Mouse (Mus musculus) lung, postnatal 10 days (tissue): ENCODE results near the gene Nceh1.

Experiments
- DNase-seq: peaks from one replicate; pipeline ENCODE4 v3.0.0; 2021

Gene Nceh1

DNA sequence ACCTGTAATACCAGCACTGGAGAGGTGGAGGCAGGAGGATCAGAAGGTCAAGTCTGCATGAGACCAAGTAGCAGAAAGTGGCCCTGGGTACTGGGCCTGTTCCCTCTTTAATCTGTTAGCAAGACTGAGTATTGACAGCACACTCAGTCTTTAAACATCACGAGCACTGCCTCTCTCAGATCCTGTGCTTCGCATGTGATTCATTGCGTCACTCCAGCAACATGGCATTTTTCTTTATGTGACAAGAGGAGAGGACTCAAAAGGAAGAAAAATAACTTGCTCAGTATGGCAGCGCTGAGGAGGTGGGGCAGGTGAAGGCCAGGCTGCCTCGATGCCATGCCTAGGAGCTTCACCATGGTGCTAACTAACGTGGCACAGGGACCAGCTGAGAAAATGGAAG lies 9.1 kb downstream of the Nceh1 start:
- no peak for DNase-seq

DNA sequence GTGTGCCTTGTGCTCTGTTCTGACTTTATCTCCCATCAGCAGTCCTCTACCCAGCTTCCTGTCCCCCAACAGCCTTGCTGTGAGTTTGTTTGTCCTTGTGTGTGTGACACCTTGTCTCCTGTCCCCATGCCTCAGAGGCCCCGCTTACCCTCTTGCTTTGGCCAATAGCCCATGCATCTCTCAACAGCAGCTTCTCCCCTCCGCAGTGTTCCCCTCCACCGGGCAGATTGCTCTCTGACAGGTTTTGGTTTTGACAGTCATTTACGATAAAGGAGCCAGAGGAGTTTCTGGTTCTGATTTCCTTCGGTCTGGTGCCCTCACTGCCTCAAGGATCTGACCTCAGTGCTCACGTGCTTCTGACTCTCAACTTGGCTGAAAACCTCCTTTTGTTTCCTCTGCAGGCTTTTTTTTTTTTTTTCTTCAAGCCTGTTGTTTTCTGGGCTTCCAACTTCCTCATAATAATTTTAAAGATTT lies 11.1 kb downstream of the Nceh1 start:
- DNase-seq = peak; percentile 49

DNA sequence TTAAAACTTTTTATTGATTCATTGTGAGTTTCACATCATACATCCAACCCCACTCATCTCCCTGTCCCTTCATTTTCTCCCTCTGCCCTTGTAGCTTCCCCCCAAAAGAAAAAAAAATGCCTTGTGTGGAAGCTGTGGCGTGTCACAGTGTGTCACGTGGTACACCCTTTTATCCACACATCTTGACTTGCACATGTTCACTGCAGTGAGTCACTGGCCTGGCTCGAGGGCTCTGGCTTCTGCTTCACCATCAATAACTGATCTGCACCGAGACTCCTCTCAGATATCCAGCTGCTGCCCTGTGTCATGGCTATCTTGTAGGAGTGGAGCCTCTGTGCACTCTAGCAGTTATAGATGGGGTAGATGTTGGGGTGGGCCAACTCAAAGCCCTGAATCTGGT lies 12.4 kb downstream of the Nceh1 start:
- DNase-seq = no peak

DNA sequence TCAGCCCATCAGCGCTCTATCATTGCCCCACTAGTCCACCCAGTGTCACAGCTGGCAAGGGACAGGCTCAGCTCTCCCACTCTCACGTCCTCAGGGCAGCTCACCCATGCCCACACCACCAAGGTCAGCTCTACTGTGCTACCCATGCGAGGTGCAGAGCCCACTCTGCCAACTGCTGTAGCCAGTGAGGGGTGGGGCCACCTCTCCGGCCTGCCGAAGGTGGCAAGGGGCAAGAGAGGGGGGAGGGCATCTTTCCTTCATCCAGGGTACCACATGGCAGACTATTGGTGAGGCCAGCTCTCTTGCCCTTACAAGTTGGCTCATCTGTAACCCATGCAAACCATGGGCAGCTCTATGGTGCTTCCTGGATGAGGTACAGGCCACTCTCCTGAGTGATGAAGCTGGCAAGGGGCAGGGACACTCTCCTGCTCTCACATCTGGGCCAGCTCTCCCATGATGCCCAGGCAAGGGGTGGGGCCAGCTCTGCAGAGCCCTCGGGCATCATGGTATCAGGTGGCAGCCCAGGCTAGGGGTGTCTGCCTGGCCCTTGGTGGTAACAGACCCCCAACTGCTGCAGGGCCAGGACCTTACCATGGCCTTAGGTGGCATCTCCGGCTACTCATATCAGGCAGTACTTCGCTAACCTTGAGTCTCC lies 12.9 kb downstream of the Nceh1 start:
- DNase-seq = no peak

DNA sequence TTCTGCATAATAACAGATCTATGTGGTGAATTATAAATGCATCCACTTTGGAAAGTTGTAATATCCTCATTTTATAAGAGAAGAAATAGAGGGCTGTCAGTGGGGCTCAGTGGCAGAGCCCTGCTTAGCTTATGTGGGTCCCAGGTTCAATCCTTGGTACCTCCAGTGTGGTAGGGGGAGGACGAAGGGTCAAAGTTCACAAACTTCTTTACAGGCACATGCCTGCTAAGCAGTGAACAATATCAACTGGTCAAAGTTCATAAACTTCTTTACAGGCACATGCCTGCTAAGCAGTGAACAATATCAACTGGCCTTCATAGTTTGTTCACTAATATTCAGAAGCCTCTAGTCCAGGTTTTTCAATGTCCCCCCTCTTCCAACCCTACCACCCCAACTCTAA lies 13.8 kb downstream of the Nceh1 start:
- DNase-seq = no peak

DNA sequence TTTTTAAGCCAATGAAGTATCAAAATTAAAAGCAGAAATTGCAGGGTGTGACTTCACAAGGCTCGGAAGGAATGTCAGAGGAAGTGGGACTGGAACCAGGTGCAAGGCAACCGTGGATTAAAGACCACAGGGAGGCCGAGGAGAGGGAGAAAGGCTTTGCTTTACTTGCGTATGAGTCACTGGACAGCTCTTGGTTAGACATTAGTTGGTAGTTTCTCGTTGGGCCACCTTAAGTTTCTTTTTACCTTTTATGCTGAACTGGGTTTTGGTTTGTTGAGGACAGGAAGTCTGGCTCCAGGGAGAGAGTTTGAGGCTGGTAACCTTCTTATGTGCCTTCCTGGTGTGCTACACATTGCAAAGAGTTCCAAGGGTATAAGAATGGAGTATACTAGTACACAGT lies 15.1 kb downstream of the Nceh1 start:
- DNase-seq = no peak

DNA sequence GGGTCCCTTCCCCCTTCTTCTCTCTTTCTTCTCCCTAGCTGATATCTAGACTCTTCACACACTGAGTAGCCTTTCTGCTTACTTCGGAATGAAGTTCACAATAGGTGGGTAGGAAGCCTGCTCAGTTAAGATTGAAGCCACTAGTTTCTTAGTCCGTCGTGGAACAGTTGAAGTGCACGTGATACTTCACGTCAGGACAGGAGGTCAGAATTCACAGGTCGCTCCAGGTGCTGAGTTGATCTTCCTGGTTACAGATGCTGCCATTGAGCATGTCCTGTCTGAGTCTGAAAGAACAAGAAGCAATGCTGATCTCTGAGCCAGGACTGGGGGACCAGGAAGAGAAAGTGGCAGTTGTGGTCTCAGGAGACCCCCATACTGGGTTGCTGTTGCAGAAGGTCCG lies 16.4 kb downstream of the Nceh1 start:
- DNase-seq = no peak

DNA sequence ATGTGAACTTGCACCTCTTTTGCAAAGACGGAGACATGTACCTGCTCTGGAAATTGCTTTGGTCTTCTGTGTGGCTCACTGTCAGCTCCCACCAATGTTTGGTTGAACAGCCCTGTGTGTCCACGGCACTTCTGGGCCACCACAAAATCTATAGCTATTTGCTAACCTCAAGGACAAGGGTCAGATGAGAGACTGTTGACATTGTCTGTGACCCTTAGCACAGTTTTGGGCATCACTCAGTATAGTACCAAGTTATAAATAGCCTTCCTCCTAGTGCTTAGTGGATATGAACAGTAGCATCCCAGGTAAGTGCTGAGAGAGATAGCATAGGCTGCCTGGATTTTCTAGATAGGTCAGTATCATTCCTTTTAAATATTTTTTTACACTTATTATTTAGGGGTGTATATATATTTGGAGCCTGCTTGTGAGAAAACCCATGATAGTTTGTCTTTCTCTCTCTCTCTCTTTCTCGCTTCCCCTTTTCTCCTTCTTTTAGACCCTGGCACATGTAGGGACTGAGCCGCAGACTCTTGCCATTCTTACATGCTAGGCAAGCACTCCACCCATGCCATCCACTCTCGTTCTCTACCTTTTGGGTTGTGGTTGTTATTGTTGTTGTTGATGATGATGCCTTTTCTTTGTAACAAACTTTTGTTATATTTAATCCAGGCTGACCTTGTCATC lies 19.1 kb downstream of the Nceh1 start:
- no peak for DNase-seq

DNA sequence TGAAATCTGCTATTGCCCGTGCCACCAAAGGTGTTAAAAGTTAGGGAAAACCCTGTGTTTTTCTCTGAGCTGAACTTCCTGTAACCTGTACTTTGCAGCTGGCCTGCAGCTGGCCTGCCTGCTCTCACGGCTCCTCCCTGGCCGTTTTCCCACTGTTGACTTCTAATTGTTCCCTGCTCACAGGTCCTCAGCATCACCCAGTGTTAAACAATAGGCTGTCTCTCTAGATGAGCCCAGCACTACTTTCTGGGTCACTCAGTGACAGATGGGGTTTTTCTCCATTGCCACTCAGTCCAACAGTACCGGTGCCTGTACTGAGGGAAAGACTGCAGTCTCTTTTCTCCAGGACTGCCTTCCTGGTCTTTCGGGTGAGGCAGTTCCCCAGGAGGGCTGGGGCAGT lies 22.3 kb downstream of the Nceh1 start:
- DNase-seq = peak; percentile 29

DNA sequence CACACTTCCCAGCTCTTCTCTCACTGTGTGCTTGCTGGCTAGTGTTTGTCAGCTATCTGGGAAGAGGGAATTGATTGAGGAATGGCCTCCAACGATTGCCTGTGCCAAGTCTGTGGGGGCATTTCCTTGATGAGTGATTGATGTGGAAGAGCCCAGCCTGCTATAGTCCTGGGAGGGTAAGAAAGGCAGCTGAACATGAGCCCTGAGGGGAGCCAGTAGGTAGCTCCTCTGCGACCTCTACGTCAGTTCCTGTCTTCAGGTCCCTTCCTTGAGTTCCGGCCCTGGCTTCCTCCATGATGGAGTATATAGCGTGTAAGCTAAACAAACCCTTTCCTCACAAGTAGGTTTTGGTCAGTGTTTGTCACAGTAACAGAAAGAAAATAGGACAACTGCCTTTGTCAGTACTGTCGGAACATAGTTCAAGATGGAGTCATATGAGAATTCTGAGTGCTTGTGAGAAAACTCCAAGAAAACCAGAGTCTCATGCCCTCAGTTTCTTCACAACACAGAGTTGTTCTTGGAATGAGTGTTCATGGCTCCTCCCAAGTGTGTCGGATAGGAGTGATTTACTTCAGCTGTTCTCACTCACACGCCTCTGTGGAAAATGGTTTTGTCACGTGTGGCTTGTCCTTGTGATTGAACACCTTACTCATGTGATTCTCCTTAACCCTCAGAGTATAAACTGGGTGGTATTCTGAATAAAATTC lies 22.9 kb downstream of the Nceh1 start:
- DNase-seq = no peak

DNA sequence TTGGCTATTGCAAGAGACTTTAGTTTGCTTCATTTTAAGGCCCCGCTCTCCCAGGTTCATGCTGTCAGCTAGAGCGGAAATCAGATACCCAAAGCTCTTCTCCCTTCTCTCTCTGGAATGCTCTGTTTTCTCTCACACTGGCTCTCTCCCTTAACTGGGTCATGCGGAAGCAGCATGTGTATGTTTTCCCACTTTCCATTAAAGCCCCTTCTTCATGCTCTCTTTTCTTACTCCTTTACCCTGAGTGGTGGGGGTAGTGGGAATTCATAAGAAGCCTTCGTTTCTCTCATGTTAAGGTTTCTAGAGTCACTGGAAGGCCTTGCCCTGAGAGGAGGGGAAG lies 23.4 kb downstream of the Nceh1 start:
- no peak for DNase-seq

DNA sequence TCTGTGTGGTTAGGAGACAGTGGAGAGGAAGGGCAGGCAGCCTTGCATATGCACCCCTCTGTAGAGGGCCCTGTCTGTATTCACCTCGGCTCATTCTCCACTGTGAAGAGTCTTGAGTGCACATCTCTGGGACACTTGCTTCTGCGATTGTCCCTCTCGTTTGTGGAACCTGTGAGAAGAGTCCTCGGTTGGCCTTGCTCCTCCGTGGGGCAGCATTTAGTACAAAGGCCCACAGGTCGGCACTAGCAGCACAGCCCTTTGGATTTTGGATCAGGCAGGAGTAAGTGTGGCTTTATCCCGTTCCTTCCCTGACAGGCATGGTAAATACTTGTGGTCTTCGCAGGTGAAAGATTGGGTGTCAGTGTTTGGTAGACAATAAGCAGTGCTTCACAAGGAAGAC lies 23.8 kb downstream of the Nceh1 start:
- DNase-seq = no peak

DNA sequence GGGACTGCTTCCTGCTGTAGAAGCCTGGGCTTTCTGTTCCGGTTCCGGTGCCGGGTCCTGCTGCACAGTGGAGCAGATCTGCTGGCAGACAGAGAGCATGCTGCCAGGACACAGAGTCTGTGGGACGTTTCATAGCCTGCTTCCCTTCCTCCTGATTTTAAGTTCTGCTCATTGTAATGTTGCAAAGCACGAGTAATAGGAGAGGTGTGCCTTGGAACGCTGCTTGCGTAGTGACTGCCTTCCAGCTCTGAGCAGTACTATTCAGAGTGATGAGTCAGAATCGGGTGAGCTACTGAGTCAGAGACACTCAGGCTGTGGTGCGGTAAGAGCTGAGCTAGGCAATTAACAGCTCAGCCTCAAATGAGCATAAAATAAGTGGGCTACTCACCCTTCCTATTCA lies 26.9 kb downstream of the Nceh1 start:
- no peak for DNase-seq

DNA sequence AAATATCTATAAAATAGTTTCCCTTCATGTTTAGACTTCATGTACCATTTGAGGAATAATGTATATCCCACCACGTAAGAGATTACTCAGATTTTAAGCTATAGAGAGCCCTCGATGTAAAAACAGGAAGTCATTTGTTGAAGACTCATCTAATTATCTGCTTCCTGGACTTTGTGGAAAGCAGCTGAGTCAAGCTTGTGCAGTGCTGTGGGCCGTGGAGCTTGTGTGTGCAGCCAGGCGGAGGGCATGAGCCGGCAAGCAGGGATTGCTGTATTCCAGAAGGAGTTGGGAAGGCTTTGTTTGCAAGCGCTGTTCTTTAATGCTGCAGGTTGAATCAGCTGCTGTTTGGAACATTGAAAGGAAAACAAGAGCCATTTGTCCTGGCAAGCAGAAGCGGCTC lies 27.5 kb downstream of the Nceh1 start:
- no peak for DNase-seq

DNA sequence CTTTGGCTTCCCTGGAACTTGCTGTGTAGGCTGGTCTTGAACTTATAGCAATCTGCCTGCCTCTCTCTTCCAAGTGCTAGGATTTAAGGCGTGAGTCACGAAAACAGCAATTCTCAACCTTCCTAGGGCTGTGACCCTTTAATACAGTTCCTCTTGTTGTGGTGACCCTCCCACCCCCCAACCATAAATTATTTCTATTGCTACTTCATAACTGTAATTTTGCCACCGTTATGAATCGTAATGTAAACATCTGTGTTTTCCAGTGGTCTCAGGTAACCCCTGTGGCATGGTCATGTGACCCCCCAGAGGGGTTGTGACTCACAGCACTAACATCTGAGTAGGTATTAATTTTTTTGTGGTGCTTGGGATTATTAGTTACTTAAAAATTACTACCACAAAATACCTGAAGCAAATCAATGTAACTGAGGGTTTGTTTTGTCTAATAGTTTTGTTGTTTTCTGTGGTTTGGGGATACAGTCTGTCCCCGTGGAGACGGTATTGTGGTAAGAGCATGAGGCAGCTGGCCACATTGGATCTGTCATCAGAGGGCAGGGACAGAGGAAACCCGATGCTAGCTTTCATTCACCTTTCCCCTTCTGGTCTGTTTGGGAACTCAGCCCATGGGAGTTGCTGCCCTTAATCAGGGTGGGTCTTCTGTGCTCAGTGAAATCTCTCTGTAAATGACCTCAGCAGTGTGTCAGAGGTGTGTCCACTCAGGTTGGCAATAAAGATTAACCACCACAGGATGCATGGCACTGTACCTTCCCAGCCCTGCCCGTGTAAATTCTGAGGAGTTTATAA lies 31.5 kb downstream of the Nceh1 start:
- no peak for DNase-seq

DNA sequence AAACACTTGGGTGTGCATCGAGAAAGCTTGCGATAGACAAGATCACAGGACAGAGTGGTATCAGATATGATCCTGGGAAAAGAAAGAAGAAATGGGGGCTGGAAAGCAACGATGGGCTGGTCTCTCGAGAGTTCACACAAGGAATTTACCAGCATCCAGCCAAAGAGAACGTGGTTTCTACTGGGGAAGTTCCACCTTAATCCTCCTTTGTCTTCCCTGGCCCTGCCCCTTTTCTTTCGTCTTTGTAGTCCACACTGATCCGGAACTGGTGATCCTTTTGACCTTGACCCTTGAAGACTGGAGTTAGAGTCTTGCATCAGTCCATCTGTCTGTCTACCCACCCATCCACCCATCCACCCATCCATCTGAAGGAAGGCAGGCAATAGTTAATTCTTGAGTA lies 34.6 kb downstream of the Nceh1 start:
- DNase-seq = no peak

DNA sequence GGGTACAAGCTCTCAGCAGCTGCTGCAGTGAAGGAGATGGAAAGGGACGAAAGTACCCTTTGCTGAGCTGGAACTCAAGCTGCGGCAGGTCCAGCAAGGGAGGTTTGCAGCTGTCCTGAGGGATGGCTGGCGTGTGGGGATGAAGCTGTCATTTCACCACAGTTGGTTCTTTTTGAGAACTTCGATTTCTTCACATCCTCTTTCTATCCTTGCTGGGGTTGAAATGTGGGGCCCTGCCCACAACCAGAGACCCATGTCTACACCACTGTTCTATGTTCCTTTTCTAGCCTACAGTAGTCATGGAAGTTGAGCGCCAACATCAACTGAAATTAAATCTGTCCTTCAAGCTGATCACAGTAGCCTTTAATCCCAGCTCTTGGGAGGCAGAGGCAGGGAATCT lies 35.8 kb downstream of the Nceh1 start:
- DNase-seq = no peak

DNA sequence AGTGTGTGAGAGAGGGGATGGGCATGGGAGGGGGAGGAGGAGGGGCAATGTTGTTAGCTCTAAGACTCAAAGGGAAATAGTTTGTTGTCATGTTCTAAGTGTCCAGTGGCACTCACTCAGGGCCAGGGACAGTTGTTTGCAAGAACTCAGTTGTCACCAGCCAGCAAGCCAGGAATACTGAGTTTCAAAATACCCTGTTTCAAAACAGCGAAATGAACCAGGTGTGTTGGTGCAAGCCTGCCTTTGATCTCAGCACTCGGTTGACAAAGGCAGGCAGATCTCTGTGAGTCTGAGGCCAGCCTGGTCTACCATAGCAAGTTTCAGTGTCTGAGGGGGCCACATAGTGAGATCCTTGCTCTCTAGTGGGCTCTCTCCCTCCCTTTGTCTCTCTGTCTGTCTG lies 39.3 kb downstream of the Nceh1 start:
- DNase-seq = no peak

DNA sequence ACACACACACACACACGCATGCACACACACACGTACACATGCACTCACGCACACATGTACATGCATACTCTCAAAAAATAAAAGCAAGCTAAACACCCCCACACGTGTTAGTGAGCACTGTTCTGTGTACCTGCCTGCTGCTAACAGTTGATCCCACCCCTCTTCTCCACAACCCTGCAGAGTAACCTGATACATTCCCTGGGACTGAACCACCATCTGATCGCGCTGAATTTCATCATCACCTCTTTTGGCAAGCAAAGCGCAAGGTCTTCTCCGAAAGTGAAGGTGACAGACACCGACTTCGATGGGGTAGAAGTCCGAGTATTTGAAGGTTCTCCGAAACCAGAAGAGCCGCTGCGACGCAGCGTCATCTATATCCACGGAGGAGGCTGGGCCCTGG lies 39.7 kb downstream of the Nceh1 start:
- DNase-seq = no peak

DNA sequence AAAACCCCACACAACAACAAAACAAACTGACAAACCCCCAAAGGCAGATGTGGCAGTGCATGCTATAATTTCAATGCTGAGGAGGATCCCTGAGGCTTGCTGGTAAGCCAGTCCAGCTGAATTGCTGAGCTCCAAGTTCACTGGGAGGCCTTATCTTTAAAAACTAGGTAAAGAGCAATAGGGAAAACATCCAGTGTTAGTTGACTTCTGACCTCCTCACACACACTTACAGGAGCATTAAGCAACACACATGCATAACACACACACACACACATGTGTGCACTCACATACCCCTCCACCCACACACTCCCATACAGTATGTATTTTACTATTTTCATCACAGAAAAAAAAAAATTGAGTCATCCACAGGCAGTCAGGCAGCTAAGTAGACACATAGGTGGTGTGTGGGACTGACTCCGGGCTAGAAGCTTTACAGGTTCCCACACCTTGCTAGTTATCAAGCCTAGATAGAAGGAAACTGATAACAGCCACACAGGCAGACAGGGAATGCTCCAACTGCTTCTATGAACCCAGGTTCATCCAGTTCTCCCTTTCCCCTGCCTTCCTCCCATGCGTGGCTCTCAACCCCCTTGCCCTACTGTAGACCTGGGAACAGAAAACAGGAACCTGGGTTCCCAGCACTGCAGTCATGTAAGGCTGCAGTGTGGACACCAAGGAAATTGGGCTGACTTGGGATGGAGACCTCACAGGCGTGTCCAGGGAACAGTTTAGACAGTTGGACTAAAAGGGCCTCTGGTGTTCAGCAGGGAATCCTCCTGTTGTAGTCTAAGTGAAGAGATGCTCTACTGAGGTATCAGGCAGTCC lies 45.1 kb downstream of the Nceh1 start:
- no peak for DNase-seq

DNA sequence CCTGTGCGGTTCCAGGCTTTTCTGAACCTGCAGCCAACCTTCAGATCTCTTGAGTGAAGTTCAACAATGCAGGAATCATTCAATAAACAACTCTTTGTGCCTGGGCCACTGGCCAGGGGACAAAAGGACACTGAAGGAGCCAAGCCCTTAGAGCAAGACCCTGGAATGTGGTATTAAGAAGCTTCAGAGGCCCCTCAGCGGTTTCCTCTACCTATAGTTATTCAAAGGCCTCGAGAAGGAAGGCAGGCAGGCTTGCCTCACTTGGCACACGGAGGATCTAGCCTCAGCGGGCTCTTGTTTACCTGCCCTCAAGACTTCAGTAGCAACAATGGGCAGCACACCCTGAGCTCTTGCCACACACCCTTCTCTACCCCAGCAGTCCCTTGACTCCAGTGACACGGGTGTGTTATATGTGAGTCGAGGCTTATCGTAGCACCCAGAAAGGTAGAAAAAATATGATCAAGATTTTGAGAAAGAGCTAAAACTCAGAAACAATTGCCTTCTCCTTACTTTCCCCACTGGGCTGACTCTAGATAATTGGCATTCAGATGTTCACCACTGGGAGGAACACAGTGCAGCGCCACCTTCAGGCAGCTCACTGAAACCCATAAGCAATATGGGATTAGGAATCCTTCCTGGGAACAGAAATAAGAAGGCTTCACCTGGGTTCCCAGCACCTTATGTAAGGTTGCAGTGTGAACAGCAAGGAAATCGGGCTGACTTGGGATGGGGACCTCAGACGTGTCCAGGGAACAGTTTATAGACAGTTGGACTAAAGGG lies 46.0 kb downstream of the Nceh1 start:
- peak; percentile 44 for DNase-seq

DNA sequence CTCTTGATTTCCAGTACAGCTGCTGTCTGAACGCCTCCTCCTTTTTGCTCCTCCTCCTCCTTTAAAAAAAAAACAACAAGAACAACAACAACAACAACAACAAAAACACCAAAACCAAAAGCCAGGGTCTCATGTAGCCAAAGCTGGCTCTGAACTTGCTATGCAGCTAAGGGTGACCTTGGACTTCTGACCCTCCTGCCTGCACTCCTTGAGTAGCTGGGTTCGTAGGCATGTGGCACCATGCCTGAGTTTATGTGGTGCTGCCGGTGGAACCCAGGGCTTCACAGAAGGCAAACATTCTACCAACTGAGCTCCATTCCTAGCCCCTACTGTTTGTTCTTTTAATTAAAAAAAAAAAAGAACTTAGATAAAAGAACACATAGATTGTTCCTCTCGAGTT lies 50.6 kb downstream of the Nceh1 start:
- no peak for DNase-seq
